Mouse (Mus musculus) skeletal muscle tissue, adult 2 months (tissue): Measurements from ENCODE around the gene Rad51b.

Experiments used
- DNase-seq: peaks from one replicate; pipeline ENCODE4 v3.0.0-alpha.2; 2012; ENCODE audit warnings: low read depth, low spot score

Gene Rad51b

GRCm38 (mm10) chr12:79830686-79831085 is 533.6 kb downstream of the Rad51b start:
- no peak for DNase-seq

- DNase-seq = no peak
These were observed 535.5 kb downstream of the Rad51b start for GRCm38 (mm10) chr12:79832611-79833010.

GRCm38 (mm10) chr12:79835521-79835920 is 538.4 kb downstream of the Rad51b start:
- DNase-seq = no peak

GRCm38 (mm10) chr12:79838181-79838961 is 541.3 kb downstream of the Rad51b start:
- DNase-seq = peak; percentile 91

GRCm38 (mm10) chr12:79839096-79839941 is 542.2 kb downstream of the Rad51b start:
- DNase-seq = no peak

DNA sequence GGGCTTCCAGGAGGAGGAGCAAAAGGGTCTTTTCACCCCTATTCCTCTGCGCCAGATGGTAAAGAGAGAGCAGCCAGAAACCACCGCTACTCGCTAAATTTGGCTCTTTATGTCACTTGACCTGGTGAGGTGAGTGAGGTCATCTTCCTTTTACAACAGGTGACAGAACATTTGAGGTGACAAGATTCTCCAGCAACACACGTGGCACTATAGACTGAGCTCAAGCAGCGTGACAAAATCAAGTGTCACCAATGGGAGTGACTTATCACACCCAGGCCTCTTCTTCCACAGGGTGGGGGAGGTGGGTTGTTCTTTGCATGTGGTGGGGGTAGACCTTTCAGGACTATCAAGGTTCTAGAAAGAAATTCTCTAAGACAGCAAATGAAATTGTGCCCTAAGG is 543.4 kb downstream of the Rad51b start:
- DNase-seq = peak; percentile 59

GRCm38 (mm10) chr12:79841248-79841647 is 544.2 kb downstream of the Rad51b start:
- peak; percentile 57 for DNase-seq

GRCm38 (mm10) chr12:79842319-79842718 is 545.2 kb downstream of the Rad51b start:
- DNase-seq = no peak

- DNase-seq = no peak
These were observed 545.9 kb downstream of the Rad51b start for GRCm38 (mm10) chr12:79843002-79843401.

DNA sequence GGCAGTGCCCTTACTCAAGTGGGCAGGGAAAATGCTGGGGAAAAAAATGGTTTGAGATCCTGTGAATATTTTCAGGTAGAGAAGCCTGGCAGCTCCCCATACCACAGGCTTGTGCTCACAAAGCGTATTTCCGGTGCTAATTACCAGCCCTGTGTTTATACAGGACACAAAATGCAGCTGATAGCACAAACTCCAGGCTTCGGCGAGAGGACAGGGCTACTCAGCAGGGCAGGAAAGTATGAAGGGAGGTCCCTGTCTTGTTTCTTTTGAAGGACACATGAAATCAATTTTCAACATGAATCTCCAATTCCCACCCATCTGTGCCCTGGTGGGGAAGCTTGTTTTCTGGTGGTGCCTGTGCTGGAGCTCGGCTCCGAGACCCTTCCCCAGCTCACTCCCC is 546.4 kb downstream of the Rad51b start:
- DNase-seq = no peak

DNA sequence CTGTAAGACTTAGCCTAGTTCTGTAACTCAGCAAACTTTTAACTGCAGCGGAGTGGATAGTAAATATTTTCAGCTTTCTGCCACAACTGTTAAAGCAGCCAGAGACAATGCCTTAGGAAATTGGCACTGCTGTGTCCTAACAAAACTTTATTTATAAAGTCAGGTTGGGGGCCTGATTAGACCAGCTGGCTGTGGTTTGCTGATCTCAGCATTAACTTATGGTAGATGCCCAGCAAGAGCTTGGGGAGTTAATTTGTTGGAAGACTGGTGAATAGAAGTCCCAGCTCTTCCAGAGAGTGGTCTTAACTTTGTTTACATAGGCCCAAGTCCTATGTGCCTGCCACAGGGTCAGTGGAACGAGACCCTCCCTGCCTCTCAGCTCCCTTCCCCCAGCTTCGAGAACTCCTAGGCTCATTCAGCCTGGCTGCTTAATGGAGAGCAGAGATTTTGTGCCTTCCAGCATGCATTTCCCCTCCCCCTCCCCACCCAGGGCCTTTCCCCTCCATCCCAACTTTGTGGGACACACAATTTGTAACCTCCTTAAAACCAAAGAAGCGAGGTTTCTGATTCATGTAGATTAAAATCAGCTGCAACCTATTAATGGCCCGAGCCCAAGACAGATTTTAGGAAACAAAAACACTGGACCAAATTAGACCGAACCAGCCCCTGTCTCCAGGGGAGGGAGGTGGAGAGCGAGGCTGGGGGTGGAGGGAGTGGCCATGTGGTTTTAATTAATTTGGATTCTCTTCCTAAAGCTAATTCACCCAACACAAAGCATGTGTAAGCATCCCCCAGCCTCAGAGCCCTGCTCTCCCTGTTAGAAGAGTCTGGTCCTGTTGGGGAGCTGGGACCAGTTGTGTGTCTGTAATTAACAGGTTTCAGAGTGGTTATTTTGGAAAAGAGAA is 549.4 kb downstream of the Rad51b start:
- DNase-seq = no peak

- DNase-seq = no peak
These were observed 551.5 kb downstream of the Rad51b start for GRCm38 (mm10) chr12:79848539-79848938.

GRCm38 (mm10) chr12:79850021-79850420 is 552.9 kb downstream of the Rad51b start:
- DNase-seq = no peak

- DNase-seq = no peak
These were observed 554.8 kb downstream of the Rad51b start for GRCm38 (mm10) chr12:79851898-79852297.

GRCm38 (mm10) chr12:79852606-79853005 is 555.5 kb downstream of the Rad51b start:
- DNase-seq = no peak

DNA sequence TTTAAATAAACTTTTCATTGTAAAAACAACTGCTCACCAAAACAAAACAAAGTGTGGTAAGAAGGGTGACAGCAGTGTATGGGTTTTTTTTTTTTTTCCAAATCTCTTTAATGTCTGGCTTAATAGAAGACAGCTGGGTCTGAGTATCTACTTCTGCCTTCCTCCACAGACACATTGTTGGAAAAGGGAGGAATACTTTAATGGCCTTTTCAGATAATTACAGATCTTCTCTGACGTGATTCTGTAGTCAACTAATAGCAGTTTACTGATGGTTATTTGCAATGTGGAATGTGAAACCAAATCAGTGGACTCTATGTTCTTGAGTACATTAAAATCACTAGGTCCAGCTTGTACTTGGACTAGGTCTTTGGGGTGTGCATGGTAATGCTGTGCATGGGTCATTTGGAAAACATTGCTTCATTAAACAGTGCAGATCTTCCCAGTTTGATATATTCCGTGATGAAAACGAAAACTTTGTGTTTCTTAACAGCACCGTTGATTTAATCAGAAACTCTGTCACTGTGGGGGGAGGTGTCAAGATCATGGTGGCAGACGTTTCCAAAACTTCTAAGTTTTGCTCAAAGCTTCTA is 556.9 kb downstream of the Rad51b start:
- no peak for DNase-seq

GRCm38 (mm10) chr12:79854507-79854906 is 557.4 kb downstream of the Rad51b start:
- DNase-seq = no peak

DNA sequence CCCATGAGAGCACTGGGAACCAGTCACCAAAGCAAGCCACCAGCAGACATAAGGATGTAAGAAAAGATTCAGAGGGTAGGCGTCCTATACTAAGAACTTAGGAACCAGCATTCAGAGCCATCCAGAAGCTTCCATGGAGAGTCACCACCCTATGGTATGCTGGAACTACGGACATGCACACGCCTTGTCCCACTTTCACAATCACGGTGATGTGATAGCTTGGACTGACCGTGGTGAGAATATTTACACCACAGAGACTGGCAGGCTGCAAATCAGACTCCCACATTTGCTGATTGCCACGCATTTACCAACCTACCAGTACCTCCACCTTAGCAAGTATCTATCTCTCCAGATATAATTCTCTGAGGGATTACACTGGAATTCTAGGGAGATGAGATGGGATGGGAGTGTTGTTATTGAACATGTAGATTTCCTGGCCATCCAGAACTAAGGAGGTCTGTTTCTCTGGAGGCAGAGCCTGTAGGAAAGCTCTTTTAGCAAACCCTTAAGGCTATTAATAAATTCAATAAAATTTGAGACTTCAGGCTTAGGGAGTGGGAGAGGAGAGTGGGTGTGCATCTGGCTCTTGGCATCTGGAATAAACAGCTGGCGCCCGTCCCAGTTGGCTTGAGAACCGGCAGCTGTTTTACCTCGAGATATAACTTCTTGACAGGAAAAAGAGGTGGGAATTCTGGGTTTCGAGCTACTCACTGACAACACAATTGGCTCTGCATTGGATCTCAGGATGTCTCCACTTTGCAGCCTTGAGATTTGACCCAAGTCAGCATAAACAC is 559.2 kb downstream of the Rad51b start:
- DNase-seq = peak; percentile 67

- no peak for DNase-seq
These were observed 560.6 kb downstream of the Rad51b start for GRCm38 (mm10) chr12:79857704-79858103.

GRCm38 (mm10) chr12:79858336-79858735 is 561.3 kb downstream of the Rad51b start:
- no peak for DNase-seq
